Mouse (Mus musculus) MEL (cell line): ENCODE data around the gene Pum1.

ENCODE experiments used
- CTCF ChIP-seq, 3 experiments: IDR thresholded peaks in 2 of 3; conservative IDR thresholded peaks in 1 of 3; 2 replicates each; pipeline ENCODE4 v1.5.1; 2011 to 2012; ENCODE audit warnings: low read length in 3 of 3, low read depth in 2 of 3, mild to moderate bottlenecking in 2 of 3, improper control_type of control experiment in 1 of 3, inconsistent platforms in 1 of 3, mixed read lengths in 1 of 3, moderate library complexity in 1 of 3; ENCODE audit not compliant: control insufficient read depth in 1 of 3, insufficient read depth in 1 of 3, poor library complexity in 1 of 3, severe bottlenecking in 1 of 3
- POLR2A ChIP-seq, 2 experiments: IDR thresholded peaks; 2 replicates each; pipeline ENCODE4 v1.6.1; 2011 to 2012; ENCODE audit warnings: low read length in 2 of 2, mild to moderate bottlenecking in 2 of 2, control low read depth in 1 of 2, improper control_type of control experiment in 1 of 2, low read depth in 1 of 2, moderate library complexity in 1 of 2; ENCODE audit not compliant: control insufficient read depth in 1 of 2, insufficient read depth in 1 of 2, poor library complexity in 1 of 2
- POLR2AphosphoS2 ChIP-seq: IDR thresholded peaks from 2 replicates; pipeline ENCODE4 v1.6.1; 2011; ENCODE audit warnings: low read length, improper control_type of control experiment
- SMC3 ChIP-seq: IDR thresholded peaks from 2 replicates; pipeline ENCODE4 v1.6.1; 2011; ENCODE audit warnings: low read depth, low read length, improper control_type of control experiment
- USF1 ChIP-seq: IDR thresholded peaks from 2 replicates; pipeline ENCODE4 v1.6.1; 2014; ENCODE audit warnings: low read depth, mild to moderate bottlenecking, inconsistent platforms, low read length, improper control_type of control experiment, moderate library complexity

DNA sequence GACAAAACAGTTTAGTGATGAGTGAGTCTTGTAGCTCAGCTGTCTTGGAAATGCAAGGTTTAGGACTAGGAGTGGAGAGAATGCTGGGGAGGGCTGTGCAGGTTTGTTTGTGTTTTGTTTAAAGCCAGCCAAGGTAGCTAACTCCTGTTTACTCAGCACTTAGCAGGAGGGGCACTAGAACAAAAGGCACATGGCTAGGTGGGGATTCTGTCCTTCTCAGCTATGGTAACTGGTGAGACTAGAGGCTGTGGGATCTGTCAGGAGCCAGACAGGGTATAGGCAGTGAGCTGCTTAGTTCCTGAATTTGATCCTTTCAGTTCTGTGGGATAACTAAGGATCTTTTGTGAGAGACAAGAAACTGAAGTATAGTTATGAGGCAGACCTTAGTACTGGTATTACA, 9.0 kb downstream of the Pum1 start:
- TF ChIP-seq CTCF (IDR thresholded peaks at IDR 0.05 in 2 of 3, conservative IDR thresholded peaks at IDR 0.05 in 1 of 3; ENCODE audit: control insufficient read depth in 1 of 3, insufficient read depth in 1 of 3, low read depth in 2 of 3, low read length in 3 of 3, poor library complexity in 1 of 3, severe bottlenecking in 1 of 3) (no peak), POLR2A (IDR thresholded peaks at IDR 0.05; ENCODE audit: control insufficient read depth in 1 of 2, insufficient read depth in 1 of 2, low read depth in 1 of 2, low read length in 2 of 2, poor library complexity in 1 of 2) (no peak), POLR2AphosphoS2 (no peak), USF1 (no peak), SMC3 (no peak)
